Mouse (Mus musculus) liver, embryonic 13.5 days (tissue): ENCODE data around the gene Fam102a. TPM values are rescaled to one million over a fixed set of nuclear protein-coding genes. Genes with fewer than 3 reads are reported as not detected.

Experiments
- ATAC-seq: fragments of 200-750 bp; cut with Nextera tagmentation; 2 replicates; pipeline ENCODE4 v1.8.0; 2017; ENCODE audit warnings: low read depth, mild to moderate bottlenecking, moderate number of reproducible peaks, moderate library complexity
- DNase-seq: peaks from one replicate; pipeline ENCODE4 v3.0.0; 2022
- H3K27ac ChIP-seq: fragments of 300-500 bp; sonication (generic); 2 replicates; pipeline ENCODE4 v1.5.1; 2015; ENCODE audit warnings: moderate library complexity, mild to moderate bottlenecking, inconsistent platforms
- H3K27me3 ChIP-seq: fragments of 300-500 bp; sonication (generic); 2 replicates; pipeline ENCODE4 v1.6.1; 2015; ENCODE audit warnings: mild to moderate bottlenecking, inconsistent platforms
- H3K36me3 ChIP-seq: fragments of 300-500 bp; sonication (generic); 2 replicates; pipeline ENCODE4 v1.6.1; 2015; ENCODE audit warnings: mild to moderate bottlenecking, inconsistent platforms
- H3K4me1 ChIP-seq: fragments of 300-500 bp; sonication (generic); replicated peaks from 2 replicates; pipeline ENCODE4 v1.6.1; 2015; ENCODE audit warnings: inconsistent platforms
- H3K4me2 ChIP-seq: fragments of 300-500 bp; sonication (generic); 2 replicates; pipeline ENCODE4 v1.6.1; 2015; ENCODE audit warnings: inconsistent platforms, mild to moderate bottlenecking, moderate library complexity
- H3K4me3 ChIP-seq: fragments of 300-500 bp; sonication (generic); replicated peaks from 2 replicates; pipeline ENCODE4 v1.5.1; 2015; ENCODE audit warnings: mild to moderate bottlenecking, inconsistent platforms
- H3K9ac ChIP-seq: fragments of 300-500 bp; sonication (generic); 2 replicates; pipeline ENCODE4 v1.6.1; 2015; ENCODE audit warnings: mild to moderate bottlenecking, inconsistent platforms
- H3K9me3 ChIP-seq: fragments of 300-500 bp; sonication (generic); replicated peaks from 2 replicates; pipeline ENCODE4 v1.6.1; 2016; ENCODE audit warnings: inconsistent platforms
- WGBS: fragments of 180-500 bp; shearing (Covaris S2); methylation state at CpG from one replicate; pipeline ENCODE4 v1.1.7; 2015; ENCODE audit not compliant: insufficient replicate concordance; 5-methylcytosine and 5-hydroxymethylcytosine counted together
- polyA plus RNA-seq: library from polyadenylated mRNA; unstranded; fragments of >200 nt; fragmentation: Nextera tagmentation; extraction: Ambion mirVana; gene quantifications from 2 replicates; pipeline ENCODE4 v1.2.1, GENCODE M21; 2015

Fam102a gene
- polyA plus RNA-seq, 1 experiment from 2014 or later = 1.1 TPM

DNA sequence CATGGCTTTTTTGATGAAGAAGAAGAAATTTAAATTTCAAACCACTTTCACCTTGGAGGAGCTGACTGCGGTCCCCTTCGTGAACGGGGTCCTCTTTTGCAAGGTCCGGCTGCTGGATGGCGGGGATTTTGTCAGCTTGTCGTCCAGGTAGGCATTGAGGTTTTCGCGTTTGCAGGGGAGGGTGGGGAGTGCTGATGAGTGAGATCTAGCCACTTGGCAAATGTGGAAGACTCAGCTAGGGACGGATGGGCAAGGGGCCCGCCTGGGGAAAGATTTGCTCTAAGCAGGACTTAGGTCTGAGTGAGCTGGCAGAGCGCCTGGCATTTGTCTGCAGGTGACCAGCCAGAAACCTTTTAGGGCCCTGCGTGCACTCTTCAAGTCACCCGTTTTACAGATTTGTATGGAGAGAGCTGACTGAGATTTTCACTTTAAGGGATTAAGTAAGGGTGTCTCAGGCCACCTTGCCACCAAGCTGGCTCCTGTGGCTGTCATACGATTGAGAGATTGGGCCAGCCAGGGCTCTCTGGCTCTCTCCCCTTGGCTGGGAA is 1.0 kb downstream of the Fam102a start:
- no peak for ATAC-seq
- H3K4me2 ChIP-seq = peak overlapping the region; percentile 100
- H3K4me3 ChIP-seq = peak overlapping the region; percentile 79
- whole genome bisulfite sequencing = 3% methylated on average over 14 of the region's 14 CpGs
- no peak overlapping the region for H3K27ac ChIP-seq
- H3K9me3 ChIP-seq = no peaks in the 10 kb centered on the region
- H3K36me3 ChIP-seq = no peaks in the 10 kb centered on the region
- H3K4me1 ChIP-seq = peaks cover 56% of the 10 kb centered on the region
- H3K27me3 ChIP-seq = peaks cover 73% of the 10 kb centered on the region
- peak overlapping the region; percentile 82 for H3K9ac ChIP-seq
- DNase-seq = no peak

DNA sequence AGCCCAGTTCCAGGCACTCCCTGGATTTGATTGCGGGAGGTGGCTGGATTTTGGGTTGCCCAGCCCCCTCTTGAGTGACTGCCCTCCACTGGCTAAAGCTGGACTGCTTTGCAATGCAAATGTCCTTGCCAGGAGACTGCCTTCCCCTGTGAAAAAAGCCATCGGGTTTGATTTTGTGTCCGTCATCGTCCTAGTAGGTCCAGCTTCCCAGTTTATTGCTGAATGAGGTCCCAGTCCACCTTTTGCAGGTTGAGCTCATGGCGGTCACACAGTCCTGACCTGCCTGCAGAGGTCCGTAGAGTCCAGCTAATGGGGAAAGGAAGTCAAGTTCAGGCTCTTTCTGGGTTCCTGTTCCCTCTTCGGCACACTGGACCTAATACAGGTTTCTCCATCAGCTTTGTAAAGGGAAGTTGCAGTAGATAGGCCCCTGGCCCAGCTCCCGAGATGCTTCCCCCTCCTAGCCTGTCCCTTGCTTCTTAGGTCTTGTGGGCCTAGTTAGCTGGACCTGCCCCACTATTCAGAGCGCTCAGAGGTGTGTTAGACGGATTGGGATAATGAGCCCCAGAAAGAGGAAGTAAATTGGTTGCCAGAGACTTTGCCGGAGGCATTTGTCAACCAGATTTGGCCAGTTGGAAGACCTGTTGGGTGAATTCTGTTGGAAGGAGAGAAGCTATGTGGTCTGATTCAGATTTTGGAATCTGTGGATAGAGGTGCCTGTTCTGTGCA is 1.7 kb downstream of the Fam102a start:
- peaks cover 56% of the 10 kb centered on the region for H3K4me1 ChIP-seq
- no peaks in the 10 kb centered on the region for H3K36me3 ChIP-seq
- 4% methylated on average over 11 of the region's 11 CpGs for WGBS
- peak overlapping the region; percentile 82; the same call in 1 of the 2 replicates for H3K9ac ChIP-seq
- H3K4me2 ChIP-seq = peak overlapping the region; percentile 100
- H3K4me3 ChIP-seq = peak overlapping the region; percentile 79
- DNase-seq (no peak), ATAC-seq (no peak)
- peaks cover 73% of the 10 kb centered on the region for H3K27me3 ChIP-seq
- H3K27ac ChIP-seq = peak overlapping the region; percentile 32; the same call in 1 of the 2 replicates
- no peaks in the 10 kb centered on the region for H3K9me3 ChIP-seq

DNA sequence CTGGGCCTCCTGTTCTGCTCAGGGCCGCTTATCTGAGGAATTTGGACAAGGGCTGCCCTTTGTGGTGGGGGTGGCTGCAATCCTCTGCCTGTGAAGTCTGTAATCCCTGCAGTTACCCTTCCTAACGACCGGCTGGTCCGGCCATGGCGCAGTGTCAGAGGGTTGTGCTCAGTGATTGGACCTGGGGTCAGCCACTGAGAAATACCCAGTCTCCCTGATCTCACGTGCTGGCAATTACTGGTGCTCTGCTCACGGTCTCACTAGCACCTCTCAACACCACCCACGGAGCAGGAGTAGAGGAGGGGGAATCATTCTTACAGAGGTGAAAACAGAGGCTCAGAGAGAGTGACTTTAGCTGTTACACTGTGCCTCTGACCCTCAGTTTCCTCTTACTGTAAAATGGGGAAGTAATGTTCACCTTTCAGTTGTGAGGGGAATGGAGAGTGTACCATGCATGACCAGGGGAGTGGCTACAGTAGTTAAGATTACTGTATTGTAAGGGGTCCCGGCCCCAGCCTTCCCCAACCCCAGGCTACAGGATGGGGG is 2.3 kb downstream of the Fam102a start:
- Histone ChIP-seq H3K4me2 (peak overlapping the region; percentile 100), H3K9ac (peak overlapping the region; percentile 82; the same call in 1 of the 2 replicates), H3K4me3 (peak overlapping the region; percentile 79), H3K27ac (peak overlapping the region; percentile 32; the same call in 1 of the 2 replicates), H3K27me3 (peaks cover 73% of the 10 kb centered on the region), H3K4me1 (peaks cover 56% of the 10 kb centered on the region), H3K36me3 (no peaks in the 10 kb centered on the region), H3K9me3 (no peaks in the 10 kb centered on the region)
- DNase-seq (no peak), ATAC-seq (peak; percentile 2; the same call in 1 of the 2 replicates)
- 9% methylated on average over 9 of the region's 9 CpGs for WGBS

DNA sequence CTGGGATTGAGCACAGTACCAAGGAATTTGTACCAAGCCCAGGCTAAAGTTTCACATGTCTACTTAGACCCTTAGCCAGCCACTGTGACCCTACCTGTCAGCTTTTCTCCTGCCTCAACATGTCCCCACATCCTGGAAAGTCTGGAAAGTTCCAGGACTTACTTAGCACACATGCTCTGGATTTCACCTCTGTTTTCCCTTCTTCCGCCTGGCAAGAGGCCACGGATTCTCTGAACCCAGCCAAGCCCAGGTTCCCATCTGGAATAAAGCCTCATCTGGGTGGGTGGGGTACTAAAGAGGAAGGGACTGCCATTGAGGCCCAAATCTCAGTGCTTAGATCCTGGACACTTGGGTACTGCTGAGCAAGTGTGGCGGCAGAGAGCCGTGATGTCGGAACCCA is 2.8 kb downstream of the Fam102a start:
- H3K27ac ChIP-seq = no peak overlapping the region
- WGBS = 72% methylated on average over 5 of the region's 5 CpGs
- DNase-seq = no peak

DNA sequence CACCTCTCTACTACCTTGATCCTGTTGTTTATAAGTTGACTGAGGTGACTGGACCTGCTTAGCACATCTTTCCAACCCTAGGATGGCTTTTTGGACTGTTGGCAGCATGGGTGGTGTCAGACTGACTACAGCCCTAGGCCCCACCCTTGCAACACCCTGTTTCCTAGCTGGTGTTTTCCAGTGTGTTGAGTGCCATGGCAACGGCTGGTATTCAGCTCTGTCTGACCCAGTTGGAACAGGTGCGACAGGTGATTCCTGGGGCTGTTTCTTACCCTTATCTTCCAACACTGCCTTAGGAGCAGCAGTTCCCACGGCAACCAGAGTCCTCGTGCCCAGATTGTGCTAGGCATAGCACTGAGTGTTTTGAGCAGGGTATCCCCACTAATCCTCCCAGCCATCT is 3.3 kb downstream of the Fam102a start:
- ATAC-seq (no peak), DNase-seq (no peak)
- Histone ChIP-seq H3K9me3 (no peaks in the 10 kb centered on the region), H3K4me1 (peaks cover 54% of the 10 kb centered on the region), H3K9ac (no peak overlapping the region), H3K36me3 (no peaks in the 10 kb centered on the region), H3K27ac (no peak overlapping the region), H3K4me3 (no peak overlapping the region), H3K27me3 (peaks cover 67% of the 10 kb centered on the region), H3K4me2 (no peak overlapping the region)
- WGBS = 61% methylated on average over 4 of the region's 4 CpGs

More for the DNA sequence above, 2.8 kb downstream of the Fam102a start:
- H3K9me3 ChIP-seq = no peaks in the 10 kb centered on the region
- no peak overlapping the region for H3K9ac ChIP-seq
- H3K4me2 ChIP-seq = peak overlapping the region; percentile 100; the same call in 1 of the 2 replicates
- peaks cover 56% of the 10 kb centered on the region for H3K4me1 ChIP-seq
- no peak for ATAC-seq
- H3K27me3 ChIP-seq = peaks cover 73% of the 10 kb centered on the region
- H3K36me3 ChIP-seq = no peaks in the 10 kb centered on the region
- H3K4me3 ChIP-seq = no peak overlapping the region

DNA sequence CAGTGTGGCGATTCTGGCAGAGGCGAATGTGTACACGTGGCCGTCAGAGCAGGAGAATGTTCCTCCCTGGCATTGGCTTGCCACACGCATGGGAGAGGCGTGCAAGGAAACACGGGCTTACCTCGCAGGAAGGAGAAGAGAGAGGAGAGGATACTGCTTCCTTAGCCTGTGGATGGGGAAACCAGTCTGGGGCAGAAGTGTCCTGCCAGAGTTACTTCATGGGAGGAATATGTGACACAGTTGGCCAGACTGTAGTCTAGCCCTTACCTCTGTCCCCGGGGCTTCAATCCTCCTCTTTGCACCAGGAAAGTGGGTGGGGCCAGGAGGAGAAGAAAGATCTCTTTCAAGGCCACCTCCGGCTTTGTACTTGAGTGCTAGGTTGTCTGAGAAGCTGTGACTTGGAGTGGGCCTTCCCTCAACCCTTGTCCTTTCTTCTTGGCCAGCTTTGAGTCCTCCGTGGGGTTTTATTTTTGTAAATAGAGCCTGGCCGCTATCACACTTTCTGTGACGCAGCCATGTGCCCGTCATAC is 4.4 kb downstream of the Fam102a start:
- ATAC-seq = no peak
- no peak overlapping the region for H3K9ac ChIP-seq
- peaks cover 44% of the 10 kb centered on the region for H3K4me1 ChIP-seq
- H3K4me3 ChIP-seq = no peak overlapping the region
- H3K36me3 ChIP-seq = no peaks in the 10 kb centered on the region
- no peak overlapping the region for H3K4me2 ChIP-seq
- H3K9me3 ChIP-seq = no peaks in the 10 kb centered on the region
- WGBS = 73% methylated on average over 14 of the region's 14 CpGs
- H3K27me3 ChIP-seq = peaks cover 58% of the 10 kb centered on the region
- no peak for DNase-seq
- no peak overlapping the region for H3K27ac ChIP-seq

DNA sequence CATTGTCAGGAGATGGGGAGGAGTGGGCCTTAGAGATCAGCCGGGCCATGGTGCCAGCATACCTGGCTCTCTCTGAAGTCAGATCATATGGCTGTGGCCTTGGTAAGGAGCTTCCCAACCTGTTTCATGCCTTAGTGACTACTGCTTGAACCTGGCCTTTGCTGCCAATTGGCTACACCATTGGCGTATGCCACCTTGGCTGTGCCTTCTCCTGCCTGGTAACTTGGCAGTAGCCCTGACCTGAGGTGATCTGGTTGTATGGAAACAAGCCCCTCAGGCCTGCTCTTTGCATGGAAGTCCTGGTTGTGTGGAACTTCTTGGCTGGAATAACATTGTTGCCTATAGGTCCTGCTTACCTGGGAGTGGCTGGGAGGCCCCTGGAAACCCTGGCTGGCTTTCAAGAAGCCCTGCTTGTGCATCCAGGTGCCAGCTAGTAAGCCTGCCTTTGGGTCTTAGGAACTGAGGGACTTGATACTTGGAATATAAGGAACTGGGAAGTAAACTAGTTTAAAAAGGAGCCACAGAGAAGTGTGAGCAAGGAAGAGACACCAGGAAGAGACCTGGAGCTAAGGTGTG is 6.3 kb downstream of the Fam102a start:
- 72% methylated on average over 2 of the region's 2 CpGs for WGBS
- no peak overlapping the region for H3K9ac ChIP-seq
- DNase-seq (no peak), ATAC-seq (no peak)
- H3K36me3 ChIP-seq = no peaks in the 10 kb centered on the region
- H3K27ac ChIP-seq = no peak overlapping the region
- H3K27me3 ChIP-seq = peaks cover 45% of the 10 kb centered on the region
- no peak overlapping the region for H3K4me2 ChIP-seq
- H3K4me3 ChIP-seq = no peak overlapping the region
- peaks cover 29% of the 10 kb centered on the region for H3K4me1 ChIP-seq
- no peaks in the 10 kb centered on the region for H3K9me3 ChIP-seq

DNA sequence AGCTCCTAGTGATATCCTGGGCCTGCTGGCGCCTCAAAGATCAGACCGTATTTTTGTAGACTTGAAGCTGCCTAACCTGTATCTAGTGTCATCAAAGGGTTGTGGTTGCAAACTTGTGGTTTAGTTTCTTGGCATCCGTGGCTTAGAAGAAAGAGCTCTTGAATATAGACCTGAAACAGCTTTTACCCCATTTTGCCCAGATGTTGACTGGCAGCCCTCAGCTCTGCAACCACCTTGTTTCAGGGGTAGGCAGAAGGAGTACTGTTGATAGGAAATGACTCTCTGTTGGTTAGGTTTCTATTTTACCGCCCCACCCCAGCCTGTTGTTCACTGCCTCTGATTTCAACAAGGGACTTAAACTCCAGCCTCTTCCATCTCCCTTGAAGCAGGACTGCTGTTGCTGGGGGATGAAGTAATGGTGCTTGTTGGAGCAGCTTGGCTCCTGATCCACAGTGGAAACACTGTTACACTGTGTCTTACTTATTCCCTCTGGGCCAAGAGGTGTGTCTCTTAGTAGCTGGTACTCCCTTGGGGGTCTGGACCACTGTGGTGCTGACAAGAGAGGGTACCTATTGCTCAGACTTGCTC is 6.9 kb downstream of the Fam102a start:
- Histone ChIP-seq H3K4me3 (no peak overlapping the region), H3K36me3 (no peaks in the 10 kb centered on the region), H3K9ac (no peak overlapping the region), H3K27me3 (peaks cover 38% of the 10 kb centered on the region), H3K4me2 (no peak overlapping the region), H3K4me1 (peaks cover 23% of the 10 kb centered on the region), H3K9me3 (no peaks in the 10 kb centered on the region), H3K27ac (no peak overlapping the region)
- DNase-seq (no peak), ATAC-seq (no peak)
- WGBS = 40% methylated on average over 4 of the region's 4 CpGs

DNA sequence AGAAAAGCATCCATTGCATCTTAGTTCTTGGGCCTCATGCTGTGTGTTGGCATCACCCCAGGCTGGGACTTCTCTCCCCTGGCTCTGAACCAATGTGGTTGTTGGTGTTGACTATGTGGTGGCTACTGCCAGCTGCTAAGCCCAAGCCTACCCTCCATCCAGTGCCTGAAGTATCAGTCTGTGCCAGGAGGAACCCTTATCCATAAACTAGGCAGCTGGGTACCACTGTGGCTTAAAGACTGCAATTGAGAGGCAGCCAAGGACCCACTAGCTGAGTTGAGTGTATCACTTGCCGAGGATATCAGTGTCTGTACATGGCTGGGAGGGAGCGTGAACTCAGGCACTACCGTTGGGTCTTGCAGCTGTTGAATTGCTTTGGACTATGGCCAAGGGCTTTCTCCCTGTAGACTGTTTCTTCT is 7.9 kb downstream of the Fam102a start:
- ATAC-seq (no peak), DNase-seq (no peak)
- Histone ChIP-seq H3K36me3 (no peaks in the 10 kb centered on the region), H3K27ac (no peak overlapping the region), H3K4me1 (peaks cover 13% of the 10 kb centered on the region), H3K9ac (no peak overlapping the region), H3K27me3 (peaks cover 28% of the 10 kb centered on the region), H3K9me3 (no peaks in the 10 kb centered on the region), H3K4me2 (no peak overlapping the region), H3K4me3 (no peak overlapping the region)
- WGBS = 79% methylated on average over 3 of the region's 3 CpGs

DNA sequence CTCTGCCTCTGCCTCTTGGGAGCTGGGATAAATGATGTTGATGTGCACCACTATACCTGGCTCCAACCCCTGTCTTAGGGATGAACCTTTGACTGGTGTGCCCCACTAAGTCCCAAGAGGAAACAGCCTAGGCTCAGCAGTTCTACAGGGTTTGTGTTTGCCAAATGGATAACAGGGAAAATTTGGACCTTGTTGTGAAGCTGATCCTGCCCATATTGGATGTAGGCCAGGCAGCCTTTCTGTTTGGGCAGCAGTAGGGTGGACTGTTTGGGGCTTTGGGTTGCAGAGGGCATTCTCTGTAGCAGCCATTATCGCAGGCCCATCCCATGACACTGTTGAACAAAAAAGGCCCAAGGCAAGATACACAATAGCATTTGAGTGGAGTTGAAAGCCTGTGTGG is 11.8 kb downstream of the Fam102a start:
- no peak for ATAC-seq
- no peak overlapping the region for H3K4me3 ChIP-seq

DNA sequence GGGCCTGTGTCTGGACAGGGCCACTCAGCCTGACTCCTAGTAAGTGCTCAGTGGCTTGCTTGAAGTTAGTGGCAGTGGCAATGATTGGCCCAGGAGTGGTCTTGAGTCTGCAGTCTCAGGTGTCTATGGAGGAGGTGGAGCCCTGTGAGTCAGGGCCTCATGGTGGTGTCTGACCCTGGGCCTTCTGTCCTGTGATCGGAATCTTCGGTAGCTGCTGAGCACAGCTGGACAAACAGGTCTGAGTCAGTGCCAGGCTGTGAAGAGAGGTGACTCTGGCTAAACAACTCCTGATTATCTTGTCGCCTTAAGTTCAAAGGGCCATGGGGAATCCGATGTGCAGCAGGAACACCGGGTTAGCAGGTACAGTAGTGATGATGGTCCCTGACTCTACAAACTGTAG is 12.2 kb downstream of the Fam102a start:
- DNase-seq (no peak), ATAC-seq (no peak)
- Histone ChIP-seq H3K9me3 (no peaks in the 10 kb centered on the region), H3K27ac (no peak overlapping the region), H3K4me3 (no peak overlapping the region), H3K9ac (no peak overlapping the region), H3K27me3 (no peaks in the 10 kb centered on the region), H3K4me1 (no peaks in the 10 kb centered on the region), H3K36me3 (no peaks in the 10 kb centered on the region), H3K4me2 (no peak overlapping the region)
- WGBS = 75% methylated on average over 5 of the region's 5 CpGs

More for the DNA sequence above, 11.8 kb downstream of the Fam102a start:
- Histone ChIP-seq H3K9ac (no peak overlapping the region), H3K4me2 (no peak overlapping the region), H3K9me3 (no peaks in the 10 kb centered on the region), H3K27ac (no peak overlapping the region), H3K27me3 (no peaks in the 10 kb centered on the region), H3K36me3 (no peaks in the 10 kb centered on the region), H3K4me1 (no peaks in the 10 kb centered on the region)
- no peak for DNase-seq
- 88% methylated on average over 1 of the region's 1 CpGs for WGBS
